Mouse (Mus musculus) heart, postnatal 10 days (tissue): ENCODE measurements around the gene Arid1b. TPM values are rescaled to one million over a fixed set of nuclear protein-coding genes. Genes with fewer than 3 reads are reported as not detected.

Experiments
- DNase-seq, 2 experiments: peaks; one replicate each; pipeline ENCODE4 v3.0.0; 2021
- intact Hi-C: fragments of 180-260 bp; cut with DNase I; formaldehyde crosslinking; loops from one replicate; pipeline ENCODE4 v1.15.1; 2025
- total RNA-seq, 2 experiments: library from RNA; stranded (reverse); gene quantifications; 2 replicates each; pipeline ENCODE4 v1.2.3; 2021

Arid1b gene
- 10 to 100 TPM; 38.9 to 41.4 TPM for total RNA-seq

DNA sequence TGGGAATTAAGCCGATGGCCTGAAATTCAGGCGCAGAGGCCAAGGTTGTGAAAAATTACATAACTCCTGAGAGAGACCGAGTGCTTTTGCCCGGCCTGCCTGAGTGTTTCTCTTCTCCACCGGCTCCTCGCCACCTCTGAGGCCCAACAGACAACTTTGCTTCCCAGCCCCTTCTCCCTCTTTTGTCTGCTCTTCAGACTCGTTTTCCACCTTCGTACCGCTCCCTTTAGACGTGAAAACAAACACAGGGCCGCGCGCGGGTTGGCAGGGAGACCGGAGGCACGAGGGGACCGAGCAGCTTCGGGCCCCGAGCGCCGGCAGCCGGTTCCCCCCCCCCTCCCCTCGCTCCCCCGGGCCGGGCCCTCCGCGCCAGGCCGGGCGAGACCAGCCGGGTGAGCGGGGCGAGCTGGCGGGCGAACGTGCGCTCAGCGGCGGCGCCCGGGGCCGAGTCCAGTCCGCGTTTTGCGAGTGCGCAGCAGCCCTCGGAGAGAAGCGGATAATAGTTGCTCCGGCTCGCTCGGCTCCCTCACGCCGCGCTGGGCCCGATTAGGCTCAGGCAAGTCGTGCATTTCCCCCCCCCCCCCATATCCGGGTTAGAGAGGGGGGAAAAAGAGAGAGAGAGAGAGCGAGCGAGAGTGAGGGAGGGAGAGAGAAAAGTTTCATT lies at the start of gene Arid1b:
TSS of gene Arid1b (plus strand) at position 493 of the 664 bp plus-strand sequence.
- DNase-seq = peak; percentile 87 to 88
- intact Hi-C loops = loop anchor here (1.0 to 5.0 kb wide), 2 partner anchors 86 to 212 kb away; no protein-coding TSS in a partner anchor

DNA sequence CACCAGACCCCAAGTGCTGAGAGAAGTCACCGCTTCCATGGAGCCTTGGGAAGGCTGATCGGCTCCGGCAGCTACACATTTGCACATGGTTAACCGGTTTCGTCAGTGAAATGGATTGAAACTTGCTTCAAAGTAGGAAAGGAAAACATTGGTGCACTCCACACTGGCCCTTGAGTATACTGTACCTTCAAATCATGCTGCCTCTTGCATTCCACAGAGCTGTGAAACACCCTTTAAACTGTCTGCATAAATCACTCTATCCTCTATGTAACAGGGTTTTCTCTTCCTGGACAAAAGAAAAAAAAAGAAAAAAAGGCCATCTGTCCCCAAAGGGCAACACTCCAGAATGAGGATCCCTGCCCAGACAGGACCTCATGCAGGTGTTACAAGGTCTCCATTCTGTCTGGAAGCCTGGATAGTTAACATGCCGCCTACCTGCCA lies 48.8 kb upstream of the Arid1b start:
- DNase-seq = no peak
- intact Hi-C loops = no loop called here

DNA sequence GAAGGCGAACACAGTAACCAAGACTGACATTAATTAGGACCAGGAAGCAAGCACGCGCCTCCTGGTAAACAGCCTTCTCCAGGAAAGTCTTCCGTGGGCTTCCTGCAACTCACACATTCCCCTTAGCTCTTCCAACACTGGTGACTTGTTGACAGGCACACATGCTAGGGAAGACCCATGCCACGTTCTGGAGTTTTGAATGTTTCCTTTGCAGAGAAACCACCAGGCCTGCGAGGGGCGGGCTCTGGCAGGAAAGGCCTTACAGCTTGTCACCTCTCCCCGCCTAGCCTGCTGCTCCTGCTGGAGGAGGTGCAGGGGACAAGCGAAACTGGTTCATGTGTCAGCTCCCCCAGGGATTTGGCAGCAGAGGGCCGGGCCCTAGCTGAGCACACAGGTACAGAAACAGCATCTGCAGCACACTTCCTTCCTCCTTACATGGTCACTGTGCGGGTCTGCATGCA lies 48.2 kb upstream of the Arid1b start:
- intact Hi-C loops = no loop called here

DNA sequence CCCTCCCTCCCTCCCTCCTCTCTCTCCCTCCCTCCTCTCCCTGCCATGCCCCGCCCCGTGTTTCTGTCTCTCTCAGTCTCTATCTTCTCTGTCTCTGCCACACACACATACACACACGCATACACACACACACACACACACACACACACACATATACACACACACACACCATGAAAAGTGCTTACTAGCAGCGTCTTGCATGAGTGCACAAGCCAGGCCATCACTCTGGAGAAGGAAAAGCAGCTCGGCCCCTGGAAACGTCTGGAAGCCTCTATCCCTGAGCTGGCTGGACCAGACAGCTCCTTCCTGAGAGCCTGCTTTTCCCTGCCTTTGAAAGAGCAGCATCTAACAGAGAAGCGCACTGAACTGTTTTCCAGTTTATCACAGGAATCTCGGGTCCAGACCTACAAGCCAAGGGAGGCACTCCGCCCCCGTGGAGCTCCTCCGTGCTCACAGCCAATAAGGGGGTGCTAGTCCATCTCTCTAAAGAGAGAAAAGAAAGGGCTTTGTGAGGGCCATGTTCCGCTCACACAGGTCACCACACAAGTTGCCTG lies 47.6 kb upstream of the Arid1b start:
- DNase-seq = peak; percentile 9 to 30
- intact Hi-C loops = no loop called here

More for the DNA sequence above, 48.2 kb upstream of the Arid1b start:
- DNase-seq = peak; percentile 51 to 72

DNA sequence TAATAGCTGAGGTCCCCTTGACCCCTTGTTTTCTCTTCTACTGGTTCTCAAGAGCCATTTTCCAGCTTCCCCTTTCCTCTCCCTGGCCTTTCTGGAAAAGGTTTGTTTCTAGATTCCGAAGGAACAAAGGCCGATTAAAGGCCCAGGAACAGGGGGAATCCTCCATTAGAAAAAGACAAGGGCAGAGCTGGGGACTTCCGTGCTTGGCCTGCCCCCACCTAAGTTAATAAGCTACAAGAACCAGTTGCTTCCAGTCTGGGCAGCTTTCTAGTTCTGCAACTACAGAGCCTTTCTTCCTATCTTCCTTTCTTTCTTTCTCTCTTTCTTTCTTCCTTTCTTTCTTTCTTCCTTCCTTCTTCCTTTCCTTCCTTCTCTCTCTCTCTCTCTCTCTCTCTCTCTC lies 47.1 kb upstream of the Arid1b start:
- no peak for DNase-seq
- intact Hi-C loops = no loop called here

DNA sequence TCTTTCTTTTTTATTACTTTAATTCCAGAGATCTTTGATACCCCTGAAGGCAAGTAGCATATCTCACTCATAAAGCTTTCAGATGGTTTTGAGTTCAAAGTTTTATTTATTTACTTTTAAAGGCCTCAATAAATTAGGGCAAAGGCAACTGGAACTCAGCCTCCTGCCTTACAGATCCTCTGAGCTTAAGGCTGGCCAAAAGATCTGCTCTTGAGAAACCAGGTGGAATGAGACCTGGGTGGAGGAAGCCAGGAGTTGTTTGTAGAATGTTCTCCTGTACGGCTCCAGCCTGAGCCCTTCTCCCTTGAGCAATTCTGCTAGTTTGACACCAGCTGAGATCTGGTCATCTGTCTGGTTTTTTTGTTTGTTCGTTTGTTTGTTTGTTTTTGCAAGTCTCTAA lies 46.7 kb upstream of the Arid1b start:
- DNase-seq = no peak
- intact Hi-C loops = no loop called here

DNA sequence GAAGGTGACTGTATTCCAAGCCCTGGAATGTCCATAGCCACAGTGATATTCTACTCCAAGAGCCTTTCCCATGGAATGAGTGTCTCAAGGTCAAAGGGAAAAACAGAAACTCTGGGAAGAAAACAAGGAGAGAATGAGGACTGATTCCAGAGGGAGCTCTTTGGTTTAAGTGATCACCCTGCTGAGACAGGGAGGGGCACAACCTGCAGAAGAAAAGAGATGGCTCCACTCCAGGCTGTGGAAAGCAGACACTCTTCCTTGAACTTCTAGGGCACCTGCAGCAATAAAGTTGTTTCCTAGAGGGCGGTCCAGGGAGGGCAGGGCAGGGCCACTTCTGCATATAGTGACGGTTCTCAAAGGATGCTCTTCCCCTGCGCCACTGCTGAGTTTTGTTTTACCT lies 45.6 kb upstream of the Arid1b start:
- intact Hi-C loops = no loop called here

DNA sequence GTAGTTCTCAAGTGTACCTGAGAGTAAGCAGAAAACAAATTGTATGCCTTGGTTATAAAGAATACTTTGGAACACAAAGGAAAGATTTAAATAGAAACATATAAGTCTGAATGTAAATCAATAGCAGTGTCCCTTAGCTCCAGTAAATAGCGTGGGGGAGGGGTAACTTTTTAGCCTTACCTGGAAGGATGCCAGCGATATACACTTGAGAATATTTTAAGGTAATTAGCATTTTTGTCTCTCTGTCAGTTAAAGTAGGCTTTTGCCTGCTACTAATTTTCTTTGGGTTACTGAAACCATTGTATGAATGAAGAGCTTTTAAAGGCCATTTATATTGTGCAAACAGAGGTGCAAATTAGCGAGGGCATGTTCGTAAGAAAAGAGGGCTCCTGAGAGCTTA lies 39.7 kb upstream of the Arid1b start:
- intact Hi-C loops = no loop called here
- no peak for DNase-seq

More for the DNA sequence above, 45.6 kb upstream of the Arid1b start:
- DNase-seq = no peak

GRCm38 (mm10) chr17:4964192-4964877 lies 29.8 kb upstream of the Arid1b start:
- intact Hi-C loops = no loop called here
- no peak for DNase-seq

DNA sequence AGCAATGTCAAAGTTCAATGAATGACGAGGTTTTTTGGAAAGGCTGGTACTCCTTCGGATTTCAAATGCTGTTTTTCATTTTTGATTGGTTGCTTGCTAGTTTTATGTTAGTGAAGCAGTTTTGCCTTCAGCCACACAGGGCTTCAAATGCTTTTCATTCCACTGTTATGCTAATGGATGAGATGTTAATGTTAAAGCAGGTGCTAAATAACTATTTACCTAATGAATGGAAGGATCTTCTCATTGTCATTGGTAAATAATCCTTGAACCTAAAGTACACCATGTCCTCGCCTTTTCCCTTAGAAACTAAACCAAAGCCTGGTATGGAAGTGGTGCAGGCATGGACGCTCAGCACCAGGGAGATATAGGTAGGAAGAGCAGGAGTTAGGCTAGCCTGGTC lies 26.9 kb upstream of the Arid1b start:
- intact Hi-C loops = no loop called here
- DNase-seq = no peak

DNA sequence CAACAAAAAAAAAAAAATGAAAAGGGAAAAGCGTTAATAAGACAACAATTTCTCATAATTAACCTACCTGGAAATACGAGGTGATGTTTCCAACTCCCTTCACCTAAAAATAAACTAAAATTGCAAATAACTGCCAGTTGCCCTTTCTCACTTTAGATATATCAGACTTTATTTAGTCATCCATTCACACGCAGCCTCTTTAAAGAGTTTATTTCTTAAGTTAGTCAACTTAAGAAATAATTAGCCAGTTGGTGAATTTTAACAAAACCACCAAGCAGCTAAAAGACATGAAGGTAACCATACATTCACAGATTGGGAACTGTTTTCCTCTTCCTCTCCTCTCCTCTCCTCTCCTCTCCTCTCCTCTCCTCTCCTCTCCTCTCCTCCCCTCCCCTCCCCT lies 26.1 kb upstream of the Arid1b start:
- DNase-seq = no peak
- intact Hi-C loops = no loop called here

- no peak for DNase-seq
- intact Hi-C loops = no loop called here
Measured at GRCm38 (mm10) chr17:4968878-4969277, 25.3 kb upstream of the Arid1b start.

- intact Hi-C loops = loop anchor here (5.0 kb wide), 1 partner anchor 190 kb away; no protein-coding TSS in a partner anchor
- no peak for DNase-seq
Measured at GRCm38 (mm10) chr17:4972261-4972660, 21.9 kb upstream of the Arid1b start.

DNA sequence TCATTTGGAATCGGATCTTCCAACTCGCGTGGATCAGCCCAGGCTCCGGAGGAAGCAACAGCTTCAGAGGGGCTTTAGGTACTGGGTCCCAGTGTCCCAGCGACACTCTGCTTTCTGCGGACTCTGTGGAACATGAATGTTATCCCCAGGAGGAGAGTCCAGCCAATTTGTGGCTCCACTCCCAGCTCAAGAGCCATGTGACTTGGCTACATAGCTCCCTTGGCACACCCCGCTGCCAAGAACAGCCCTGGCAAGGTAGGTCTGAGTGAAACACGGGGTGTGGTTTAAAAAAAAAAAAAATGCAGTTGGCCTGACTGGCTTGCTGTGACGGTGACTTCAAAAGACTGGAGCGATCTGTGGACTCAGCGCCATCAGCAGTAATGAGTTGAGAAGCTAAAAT lies 19.4 kb upstream of the Arid1b start:
- DNase-seq = peak; percentile 94 to 95
- intact Hi-C loops = loop anchor here (5.0 kb wide), 1 partner anchor 192 kb away; no protein-coding TSS in a partner anchor

DNA sequence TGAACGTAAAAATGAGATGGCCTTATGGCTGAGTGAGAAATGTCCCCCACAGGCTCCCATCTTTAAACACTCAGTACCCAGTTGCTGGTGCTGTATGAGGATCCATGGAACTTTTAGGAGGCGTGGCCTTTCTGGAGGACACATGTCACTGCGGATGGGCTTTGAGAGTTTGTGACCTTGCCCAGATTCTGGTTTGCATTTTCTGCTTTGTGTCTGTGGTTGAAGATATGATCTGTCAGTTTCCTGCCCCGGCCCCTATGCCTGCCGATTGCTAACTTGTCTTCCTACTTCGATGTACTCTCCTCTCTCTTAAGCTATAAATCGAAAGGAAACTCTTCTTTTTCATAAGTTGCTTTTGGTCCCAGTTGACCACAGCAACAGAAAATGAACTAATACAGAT lies 14.0 kb upstream of the Arid1b start:
- DNase-seq = no peak
- intact Hi-C loops = no loop called here

- intact Hi-C loops = no loop called here
- no peak for DNase-seq
Measured at GRCm38 (mm10) chr17:4982819-4983218, 11.3 kb upstream of the Arid1b start.

GRCm38 (mm10) chr17:4984691-4985090 lies 9.4 kb upstream of the Arid1b start:
- no peak for DNase-seq
- intact Hi-C loops = no loop called here

DNA sequence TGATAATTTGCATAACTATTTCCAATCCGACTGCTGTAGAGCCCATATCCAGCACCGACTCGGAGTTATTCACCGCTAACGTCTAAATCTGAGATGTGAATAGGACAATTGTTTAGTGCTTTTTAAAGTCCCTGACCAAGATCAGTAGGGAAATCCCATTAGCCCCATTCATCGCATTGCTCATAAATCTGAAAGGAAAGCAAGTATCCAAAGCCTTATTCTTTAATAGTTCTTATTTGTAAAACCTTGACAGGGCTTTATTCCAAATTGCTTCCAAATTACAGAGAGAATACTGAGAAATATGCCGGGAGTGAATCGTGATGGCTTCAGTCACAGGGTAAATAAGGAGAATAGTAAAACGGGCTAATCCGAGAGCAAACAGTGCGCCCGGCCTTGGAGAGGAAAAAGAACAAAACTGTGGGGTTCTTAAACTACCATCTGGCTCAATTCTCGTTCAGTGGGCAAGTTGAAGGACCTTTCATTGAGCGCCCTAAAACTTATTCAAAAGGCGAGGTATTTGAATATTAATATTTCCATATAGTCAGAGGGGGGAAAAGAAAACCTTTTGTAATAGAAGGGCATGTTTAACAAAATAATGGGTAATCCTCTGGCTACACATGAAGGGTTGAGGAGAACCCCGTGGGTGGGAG lies 3.1 kb upstream of the Arid1b start:
- intact Hi-C loops = loop anchor here (5.0 kb wide), 1 partner anchor 209 kb away; no protein-coding TSS in a partner anchor
- DNase-seq = no peak

- intact Hi-C loops = loop anchor here (5.0 kb wide), 1 partner anchor 209 kb away; no protein-coding TSS in a partner anchor
- no peak for DNase-seq
Measured at GRCm38 (mm10) chr17:4991600-4991999, 2.5 kb upstream of the Arid1b start.

DNA sequence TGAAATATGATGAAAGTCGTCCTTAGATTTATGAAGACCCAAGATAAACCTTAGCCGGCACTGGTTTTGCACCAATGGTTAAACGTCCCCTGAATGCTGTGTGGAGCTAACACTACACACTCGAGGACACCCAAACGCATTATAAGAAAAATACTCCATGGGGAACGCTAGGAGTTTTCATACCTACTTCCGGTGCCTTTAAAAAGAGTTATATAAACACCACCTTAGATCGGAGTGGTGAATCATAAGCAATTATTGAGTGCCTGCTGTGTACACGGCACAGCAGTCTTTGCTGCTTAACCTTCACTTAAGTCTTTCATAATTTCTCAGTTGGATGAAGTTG lies 664 bp upstream of the Arid1b start:
- intact Hi-C loops = loop anchor here (5.0 kb wide), 1 partner anchor 211 kb away; no protein-coding TSS in a partner anchor
- DNase-seq = no peak

DNA sequence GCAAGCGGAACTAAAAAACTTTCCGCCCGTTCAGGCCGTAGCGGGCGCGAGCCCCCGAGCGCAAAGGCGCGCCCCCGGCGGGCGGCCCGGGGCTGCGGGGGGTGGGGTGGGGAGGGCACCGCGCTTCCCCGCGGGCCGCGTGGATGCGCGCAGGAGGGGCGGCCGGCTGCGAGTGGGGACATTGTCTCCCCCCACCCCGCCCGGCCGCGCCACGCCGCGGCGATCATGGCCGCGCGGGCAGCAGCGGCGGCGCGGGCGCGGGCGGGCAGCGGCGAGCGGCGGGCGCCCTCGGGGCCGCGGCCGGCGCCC lies 326 bp downstream of the Arid1b start:
- no peak for DNase-seq
- intact Hi-C loops = loop anchor here (1.0 to 5.0 kb wide), 2 partner anchors 86 to 212 kb away; no protein-coding TSS in a partner anchor
